Mouse (Mus musculus) lung, adult 2 months (tissue): ENCODE data around the gene Psmd7. TPM values are rescaled to one million over a fixed set of nuclear protein-coding genes. Genes with fewer than 3 reads are reported as not detected.

Experiments
- DNase-seq: peaks from one replicate; pipeline ENCODE4 v3.0.0; 2022
- H3K4me1 ChIP-seq: fragments of 200-500 bp; 2 replicates; pipeline ENCODE4 v1.6.1; 2011; ENCODE audit warnings: low read length; ENCODE audit not compliant: control insufficient read depth, insufficient read depth
- H3K4me3 ChIP-seq: fragments of 200-500 bp; replicated peaks from 2 replicates; pipeline ENCODE3; 2011; ENCODE audit warnings: low read depth, mild to moderate bottlenecking, control low read depth, low read length; ENCODE audit errors: extremely low read depth
- CTCF ChIP-seq: fragments of 200-500 bp; IDR thresholded peaks from 2 replicates; pipeline ENCODE4 v1.5.1; 2011; ENCODE audit warnings: mild to moderate bottlenecking, low read length, control low read depth; ENCODE audit not compliant: insufficient read depth
- POLR2A ChIP-seq: fragments of 200-500 bp; IDR thresholded peaks from 2 replicates; pipeline ENCODE4 v1.6.1; 2011; ENCODE audit warnings: low read depth, mild to moderate bottlenecking, control low read depth, low read length, borderline replicate concordance; ENCODE audit errors: extremely low read depth
- WGBS: fragments of 180-500 bp; shearing (Covaris S2); methylation state at CpG from one replicate; pipeline ENCODE4 v1.1.7; 2018; 5-methylcytosine and 5-hydroxymethylcytosine counted together
- polyA plus RNA-seq: library from polyadenylated mRNA; depleted of rRNA; stranded (reverse); fragments of >200 nt; gene quantifications from 2 replicates; pipeline ENCODE4 v1.2.3, GENCODE M21; 2012

Gene Psmd7
- polyA plus RNA-seq, 1 experiment = 52.2 TPM

DNA sequence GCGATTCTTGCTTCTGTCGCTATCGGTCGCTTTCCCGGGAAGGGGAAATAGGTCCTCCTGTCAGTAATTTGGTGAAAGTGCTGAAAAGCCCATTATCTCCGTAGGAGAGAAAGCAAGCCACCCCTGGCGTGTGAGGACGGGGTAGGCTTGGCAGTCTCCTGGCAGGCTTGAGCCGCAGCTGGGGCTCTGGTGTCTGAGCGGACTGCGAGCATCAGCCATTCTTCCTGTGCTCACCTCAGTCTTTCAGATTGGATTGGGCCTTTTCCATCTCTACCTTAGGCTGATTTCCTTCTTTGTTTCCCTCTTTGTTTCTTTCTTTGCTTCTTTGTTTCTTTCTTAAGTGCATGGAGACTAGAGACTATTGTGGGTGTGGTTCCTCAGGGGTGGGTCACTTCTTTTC is 22.6 kb upstream of the Psmd7 start:
- Histone ChIP-seq H3K4me3 (no peak overlapping the region), H3K4me1 (no peaks in the 10 kb centered on the region)
- DNase-seq = no peak
- WGBS = 54% methylated on average over 11 of the region's 11 CpGs
- no peak for TF ChIP-seq POLR2A

DNA sequence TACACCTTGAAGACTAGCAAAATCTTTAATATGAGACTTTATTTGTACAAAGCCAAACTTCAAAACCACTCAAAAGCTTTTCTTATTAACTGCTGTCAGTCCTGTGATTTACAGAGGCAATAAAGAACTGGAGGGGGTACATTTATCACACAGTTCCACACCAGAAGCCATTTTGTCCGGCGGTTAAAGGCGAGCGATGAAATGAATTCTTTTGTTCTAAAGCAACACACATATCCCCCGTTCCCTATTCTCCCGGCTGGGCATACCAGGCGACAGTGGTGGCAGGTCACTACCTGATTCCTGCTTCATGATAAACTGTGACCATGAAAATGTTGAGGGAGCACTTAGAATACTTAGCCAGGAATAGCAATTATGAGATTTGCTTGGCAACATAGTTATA is 20.5 kb upstream of the Psmd7 start:
- no peak overlapping the region for H3K4me3 ChIP-seq
- DNase-seq = no peak
- H3K4me1 ChIP-seq = no peaks in the 10 kb centered on the region
- WGBS = 76% methylated on average over 7 of the region's 7 CpGs
- no peak for TF ChIP-seq CTCF
- no peak for TF ChIP-seq POLR2A

DNA sequence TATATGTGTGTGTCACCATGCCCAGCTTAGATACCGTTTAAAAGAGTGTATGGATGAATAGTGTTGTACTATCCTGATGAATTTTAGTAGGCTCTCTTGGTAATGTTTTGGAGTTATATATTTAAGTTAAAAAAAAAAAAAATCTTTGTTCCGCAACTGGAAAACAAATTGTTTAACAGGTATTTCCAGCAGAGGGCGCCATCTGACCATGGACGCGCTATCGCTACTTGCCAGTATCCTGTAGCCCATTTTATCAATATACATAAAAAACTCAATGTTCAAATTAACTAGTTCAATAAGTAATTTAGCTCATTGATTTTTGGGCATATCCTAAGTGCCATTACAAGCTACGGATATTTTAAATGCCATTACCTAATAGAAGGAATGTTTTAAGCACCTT is 14.8 kb upstream of the Psmd7 start:
- TF ChIP-seq CTCF (peak; percentile 81), POLR2A (no peak)

DNA sequence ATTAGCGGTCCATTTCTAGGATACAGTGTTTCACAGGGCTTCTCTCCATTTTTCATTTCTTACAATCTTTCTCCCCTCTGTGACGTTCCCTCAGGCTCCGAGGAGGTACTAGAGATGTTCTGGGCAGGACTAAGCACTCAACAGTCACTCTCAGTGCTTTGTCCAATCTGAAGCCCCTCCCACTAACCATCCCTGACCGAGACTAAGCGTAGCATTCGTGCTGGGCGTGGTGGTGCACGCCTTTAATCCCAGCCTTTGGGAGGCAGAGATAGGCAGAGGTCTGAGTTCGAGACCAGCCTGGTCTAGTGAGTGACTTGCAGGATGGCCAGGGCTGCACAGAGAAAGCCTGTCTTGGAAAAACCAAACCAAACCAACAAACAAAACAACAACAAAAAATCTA is 11.4 kb upstream of the Psmd7 start:
- no peaks in the 10 kb centered on the region for H3K4me1 ChIP-seq
- WGBS = 80% methylated on average over 9 of the region's 9 CpGs
- TF ChIP-seq CTCF = no peak
- no peak for TF ChIP-seq POLR2A
- no peak for DNase-seq
- H3K4me3 ChIP-seq = no peak overlapping the region

More for the DNA sequence above, 14.8 kb upstream of the Psmd7 start:
- no peaks in the 10 kb centered on the region for H3K4me1 ChIP-seq
- DNase-seq = peak; percentile 26
- no peak overlapping the region for H3K4me3 ChIP-seq
- 3% methylated on average over 7 of the region's 7 CpGs for WGBS

DNA sequence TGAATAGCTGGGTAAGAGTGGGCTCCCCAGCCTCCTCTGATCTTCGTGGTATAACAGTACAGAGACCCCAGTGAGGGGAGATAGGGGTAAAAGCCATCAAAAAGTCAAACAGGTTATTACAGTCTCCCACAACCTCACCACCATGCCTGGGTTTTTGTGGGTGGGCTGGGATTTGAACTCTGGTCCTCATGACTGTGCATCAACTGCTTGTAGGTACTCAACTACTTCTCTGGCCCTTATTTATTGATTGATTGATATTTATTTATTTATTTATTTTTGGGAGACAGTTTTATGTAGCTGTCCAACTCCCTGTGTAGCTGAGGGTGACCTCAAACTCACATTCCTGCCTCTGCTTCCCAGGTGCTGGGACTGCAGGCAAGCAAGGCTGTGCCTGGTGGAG is 9.5 kb upstream of the Psmd7 start:
- H3K4me3 ChIP-seq = no peak overlapping the region
- 46% methylated on average over 1 of the region's 1 CpGs for WGBS
- TF ChIP-seq POLR2A (no peak), CTCF (no peak)
- H3K4me1 ChIP-seq = no peaks in the 10 kb centered on the region
- DNase-seq = no peak

DNA sequence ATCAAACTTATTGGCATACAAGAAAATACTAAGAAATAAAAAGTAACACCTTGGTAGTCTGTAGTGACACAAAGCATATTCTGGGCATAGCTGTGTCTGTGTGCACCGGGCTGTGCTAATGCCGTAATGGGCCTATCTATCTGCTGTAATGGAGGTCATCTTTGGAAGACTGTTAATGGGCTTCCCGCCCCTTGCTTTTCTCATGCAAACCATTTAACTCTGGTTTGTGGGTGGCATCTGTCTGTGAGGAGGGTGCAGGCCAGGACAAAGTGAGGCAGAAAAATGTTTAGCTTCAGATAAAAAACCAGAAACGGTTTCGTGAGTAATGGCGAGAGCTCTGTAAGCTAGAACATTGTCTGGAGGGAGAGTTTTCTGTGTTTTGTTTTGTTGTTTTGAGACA is 6.6 kb upstream of the Psmd7 start:
- 82% methylated on average over 6 of the region's 6 CpGs for WGBS
- TF ChIP-seq CTCF = no peak
- TF ChIP-seq POLR2A = no peak
- no peak for DNase-seq

DNA sequence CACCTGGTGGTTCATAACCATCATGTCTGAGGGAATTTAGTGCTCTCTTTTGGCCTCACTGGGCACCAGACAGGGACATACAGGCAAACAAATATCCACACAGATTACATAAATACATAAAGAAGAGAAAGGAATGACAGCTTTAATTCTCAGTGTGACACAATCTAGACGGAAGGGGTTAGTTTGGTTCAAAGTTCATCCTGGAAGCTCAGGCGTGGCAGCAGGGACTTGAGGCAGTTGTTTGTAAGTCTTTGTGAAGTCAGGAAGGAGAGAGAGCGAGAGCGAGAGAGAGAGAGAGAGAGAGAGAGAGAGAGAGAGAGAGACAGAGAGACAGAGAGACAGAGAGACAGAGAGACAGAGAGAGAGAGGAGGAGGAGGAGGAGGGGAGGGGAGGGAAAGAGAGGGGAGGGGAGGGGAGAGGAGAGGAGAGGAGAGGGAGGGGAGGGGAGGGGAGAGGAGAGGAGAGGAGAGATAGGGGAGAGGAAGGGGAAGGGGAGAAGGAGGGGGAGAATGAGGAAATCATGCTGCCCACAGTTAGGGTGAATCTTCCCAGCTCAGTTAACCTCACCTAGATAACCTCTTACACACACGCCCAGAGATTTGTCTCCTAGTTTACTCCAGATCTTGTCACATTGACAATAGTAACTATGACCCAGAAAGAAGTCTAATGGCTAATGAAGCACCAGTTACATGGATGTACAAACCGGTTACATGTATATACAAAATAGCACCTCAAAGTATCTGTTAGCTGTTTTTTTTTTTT is 5.9 kb upstream of the Psmd7 start:
- no peak for TF ChIP-seq POLR2A
- TF ChIP-seq CTCF = no peak
- Histone ChIP-seq H3K4me3 (no peak overlapping the region), H3K4me1 (no peaks in the 10 kb centered on the region)
- DNase-seq = no peak
- 53% methylated on average over 6 of the region's 6 CpGs for WGBS

More for the DNA sequence above, 6.6 kb upstream of the Psmd7 start:
- no peaks in the 10 kb centered on the region for H3K4me1 ChIP-seq
- H3K4me3 ChIP-seq = no peak overlapping the region

DNA sequence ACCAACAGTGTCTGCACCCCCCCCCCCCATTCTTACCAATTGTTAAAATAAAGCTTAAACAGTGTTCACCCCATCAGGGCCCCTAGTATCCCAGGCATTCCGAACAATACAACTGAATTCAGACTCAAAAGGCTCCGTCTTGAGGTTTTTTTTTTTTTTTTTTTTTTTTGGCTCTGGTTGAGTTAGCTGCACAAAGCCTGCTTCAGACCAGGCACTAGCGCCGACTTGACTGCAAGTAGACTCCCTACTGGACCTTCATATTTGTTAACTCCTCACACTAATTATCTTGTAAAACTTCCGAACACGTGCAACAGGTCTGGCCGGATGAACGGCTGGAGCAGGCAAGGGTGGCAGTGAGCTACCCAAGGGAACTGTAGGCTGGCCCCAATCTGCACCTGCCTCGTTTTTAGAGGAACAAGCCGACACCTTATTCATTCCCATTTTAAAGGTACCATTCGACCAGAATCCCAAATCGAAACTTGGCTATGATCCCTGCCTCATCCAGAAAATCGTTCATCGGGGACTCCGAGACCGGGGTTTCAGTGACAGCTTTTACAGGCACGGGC is 752 bp downstream of the Psmd7 start:
- DNase-seq = no peak
- no peaks in the 10 kb centered on the region for H3K4me1 ChIP-seq
- H3K4me3 ChIP-seq = peak overlapping the region; percentile 92
- under 1% methylated on average over 17 of the region's 17 CpGs for WGBS
- no peak for TF ChIP-seq CTCF
- TF ChIP-seq POLR2A = no peak

DNA sequence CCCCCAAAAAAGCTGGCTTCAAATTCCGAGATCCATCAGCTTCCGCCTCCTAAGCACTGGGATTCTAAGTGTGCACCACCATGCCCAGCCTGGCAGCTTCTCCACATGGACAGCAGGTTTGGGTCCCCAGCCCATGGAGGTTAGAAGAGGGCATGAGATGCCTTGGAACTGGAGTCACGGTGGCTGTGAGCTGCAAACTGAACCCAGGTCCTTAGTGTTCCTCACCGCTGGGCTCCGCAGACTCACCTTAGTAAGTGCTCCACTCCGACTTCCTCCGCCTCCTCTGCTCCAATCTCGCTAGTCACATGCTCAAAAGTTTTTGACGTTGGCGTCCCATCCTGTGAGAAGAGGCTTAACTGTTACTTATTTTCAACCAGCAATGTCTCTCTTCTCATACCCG is 6.1 kb downstream of the Psmd7 start:
- TF ChIP-seq POLR2A (no peak), CTCF (no peak)
- Histone ChIP-seq H3K4me1 (no peaks in the 10 kb centered on the region), H3K4me3 (no peak overlapping the region)
- WGBS = 91% methylated on average over 11 of the region's 11 CpGs
- DNase-seq = no peak

DNA sequence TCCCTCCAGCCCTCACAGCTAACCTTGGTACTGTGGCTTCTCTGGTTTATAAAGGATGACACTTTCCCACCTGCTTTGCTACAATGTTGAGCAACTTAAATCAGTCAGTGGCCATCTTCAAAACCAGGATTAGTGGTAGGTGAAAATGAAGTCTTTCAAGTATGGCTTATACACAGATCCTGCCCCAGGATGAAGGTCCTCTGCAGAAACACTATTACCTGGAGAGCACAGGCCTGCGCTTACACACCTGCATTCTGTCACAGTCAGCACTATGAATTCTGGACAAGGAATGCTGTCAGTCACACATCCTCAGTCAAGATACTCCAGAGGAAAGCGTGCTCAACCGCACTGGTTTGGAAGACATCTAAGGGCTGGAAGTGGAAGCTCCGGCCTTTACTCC is 6.7 kb downstream of the Psmd7 start:
- no peak for TF ChIP-seq CTCF
- no peak for TF ChIP-seq POLR2A

More for the DNA sequence above, 6.7 kb downstream of the Psmd7 start:
- WGBS = 91% methylated on average over 4 of the region's 4 CpGs
- H3K4me1 ChIP-seq = peaks cover 4% of the 10 kb centered on the region
- DNase-seq = no peak
- H3K4me3 ChIP-seq = no peak overlapping the region
